Mouse (Mus musculus) lung, adult 2 months (tissue): ENCODE measurements around the gene Rnase13.

ENCODE experiments used
- CTCF ChIP-seq: fragments of 200-500 bp; IDR thresholded peaks from 2 replicates; pipeline ENCODE4 v1.5.1; 2011; ENCODE audit warnings: mild to moderate bottlenecking, low read length, control low read depth; ENCODE audit not compliant: insufficient read depth
- POLR2A ChIP-seq: fragments of 200-500 bp; IDR thresholded peaks from 2 replicates; pipeline ENCODE4 v1.6.1; 2011; ENCODE audit warnings: low read depth, mild to moderate bottlenecking, control low read depth, low read length, borderline replicate concordance; ENCODE audit errors: extremely low read depth

GRCm38 (mm10) chr14:51940944-51941560 lies 18.5 kb upstream of the Rnase13 start:
- TF ChIP-seq CTCF = no peak
- TF ChIP-seq POLR2A = no peak
